ENCODE assay signal across 34 mouse cellular contexts in genomic region chr7:127725924-127726323, GRCm38 (mm10). TPM values are rescaled to one million over a fixed set of nuclear protein-coding genes. Genes with fewer than 3 reads are reported as not detected.
DNase-seq lines count a peak whose midpoint lies in the region; ATAC-seq and TF ChIP-seq lines count a peak whose summit lies in the region.
"Had no signal": no experiment of that assay in that cellular context is flagged by ENCODE, and none has a peak within 500 bp of the region (broad histone marks: within the 10 kb centered on the region; RNA-seq: fewer than 3 reads in every experiment).

No protein-coding gene starts in this region.

- no peaks in the 10 kb centered on the region for H3K27me3 ChIP-seq in lung, postnatal 0 days (replicated peaks; ENCODE audit: insufficient read depth, low read length)
- H3K27me3 ChIP-seq in embryonic facial prominence, embryonic 13.5 days = no peaks in the 10 kb centered on the region
- no peaks in the 10 kb centered on the region for H3K27me3 ChIP-seq in stomach, postnatal 0 days (ENCODE audit: control insufficient read depth, insufficient read depth, low read length)
- H3K27me3 ChIP-seq in hindbrain, postnatal 0 days (ENCODE audit: insufficient read depth, low read length) = no peaks in the 10 kb centered on the region
- 0 out of 2 replicates have a peak, but pooled peaks cover 10% of the 10 kb centered on the region for H3K27me3 ChIP-seq in liver, embryonic 12.5 days (replicated peaks)
- H3K27me3 ChIP-seq: forebrain, embryonic 13.5 days; hindbrain, embryonic 15.5 days had no signal

- TF ChIP-seq EP300 in lung, postnatal 0 days (IDR thresholded peaks at IDR 0.05) = no peak
- no peak for TF ChIP-seq EP300 in stomach, postnatal 0 days (optimal IDR thresholded peaks at IDR 0.05)

- no peak overlapping the region for H3K4me2 ChIP-seq in lung, postnatal 0 days (replicated peaks; ENCODE audit: low read depth, low read length)
- H3K4me2 ChIP-seq in embryonic facial prominence, embryonic 13.5 days = no peak overlapping the region
- H3K4me2 ChIP-seq in stomach, postnatal 0 days (replicated peaks; ENCODE audit: low read depth) = no peak overlapping the region
- H3K4me2 ChIP-seq in hindbrain, postnatal 0 days (ENCODE audit: low read depth, low read length) = no peak overlapping the region
- no peak overlapping the region for H3K4me2 ChIP-seq in liver, embryonic 12.5 days
- H3K4me2 ChIP-seq: forebrain, embryonic 13.5 days; heart, embryonic 11.5 days; hindbrain, embryonic 12.5 days; hindbrain, embryonic 15.5 days had no signal

- H3K4me3 ChIP-seq in gastrocnemius, adult 2 months = no peak overlapping the region
- no peak overlapping the region for H3K4me3 ChIP-seq in lung, postnatal 0 days (ENCODE audit: low read depth, low read length)
- H3K4me3 ChIP-seq in embryonic facial prominence, embryonic 13.5 days = no peak overlapping the region
- no peak overlapping the region for H3K4me3 ChIP-seq in stomach, postnatal 0 days (ENCODE audit: low read depth, low read length)
- H3K4me3 ChIP-seq in hindbrain, postnatal 0 days (ENCODE audit: low read length) = no peak overlapping the region
- no peak overlapping the region for H3K4me3 ChIP-seq in liver, embryonic 12.5 days
- H3K4me3 ChIP-seq: forebrain, embryonic 13.5 days; heart, adult 2 months; hindbrain, embryonic 12.5 days; hindbrain, embryonic 15.5 days had no signal

- intact Hi-C loops in gastrocnemius, adult 2 months (cut with DNase I) = no loop called here
- intact Hi-C loops in gastrocnemius, postnatal 14 days (cut with DNase I; ENCODE audit: low total_unique reads) = no loop called here

- H3K9me3 ChIP-seq in lung, postnatal 0 days (ENCODE audit: low read length) = no peaks in the 10 kb centered on the region
- H3K9me3 ChIP-seq in embryonic facial prominence, embryonic 13.5 days = no peaks in the 10 kb centered on the region
- H3K9me3 ChIP-seq in stomach, postnatal 0 days (ENCODE audit: control insufficient read depth, low read length) = no peaks in the 10 kb centered on the region
- H3K9me3 ChIP-seq in hindbrain, postnatal 0 days (ENCODE audit: low read length) = no peaks in the 10 kb centered on the region
- H3K9me3 ChIP-seq in liver, embryonic 12.5 days (replicated peaks) = no peaks in the 10 kb centered on the region
- H3K9me3 ChIP-seq: forebrain, embryonic 13.5 days; hindbrain, embryonic 12.5 days; hindbrain, embryonic 15.5 days had no signal

- no peak overlapping the region for H3K27ac ChIP-seq in gastrocnemius, adult 2 months
- H3K27ac ChIP-seq in lung, postnatal 0 days (ENCODE audit: low read length) = no peak overlapping the region
- no peak overlapping the region for H3K27ac ChIP-seq in embryonic facial prominence, embryonic 13.5 days
- no peak overlapping the region for H3K27ac ChIP-seq in stomach, postnatal 0 days (replicated peaks)
- no peak overlapping the region for H3K27ac ChIP-seq in hindbrain, postnatal 0 days
- no peak overlapping the region for H3K27ac ChIP-seq in liver, embryonic 12.5 days
- H3K27ac ChIP-seq: forebrain, embryonic 13.5 days; heart, adult 2 months; hindbrain, embryonic 12.5 days; hindbrain, embryonic 15.5 days had no signal

- 44% methylated on average over 6 of the region's 6 CpGs for WGBS in lung, postnatal 0 days
- 47% methylated on average over 6 of the region's 6 CpGs for WGBS in embryonic facial prominence, embryonic 13.5 days
- 61% methylated on average over 5 of the region's 6 CpGs for WGBS in stomach, postnatal 0 days
- WGBS in hindbrain, postnatal 0 days = 61% methylated on average over 6 of the region's 6 CpGs
- WGBS in liver, embryonic 12.5 days (ENCODE audit: insufficient replicate concordance) = 60% methylated on average over 6 of the region's 6 CpGs

- no peaks in the 10 kb centered on the region for H3K4me1 ChIP-seq in lung, postnatal 0 days (ENCODE audit: insufficient read depth, low read depth, low read length)
- H3K4me1 ChIP-seq in embryonic facial prominence, embryonic 13.5 days = no peaks in the 10 kb centered on the region
- no peaks in the 10 kb centered on the region for H3K4me1 ChIP-seq in stomach, postnatal 0 days (replicated peaks; ENCODE audit: control insufficient read depth, insufficient read depth)
- H3K4me1 ChIP-seq in hindbrain, postnatal 0 days (ENCODE audit: insufficient read depth, low read length) = no peaks in the 10 kb centered on the region
- no peaks in the 10 kb centered on the region for H3K4me1 ChIP-seq in liver, embryonic 12.5 days
- H3K4me1 ChIP-seq: forebrain, embryonic 13.5 days; hindbrain, embryonic 12.5 days; hindbrain, embryonic 15.5 days had no signal

- peak; percentile 70 for ATAC-seq in lung, postnatal 0 days
- no peak; the same call in 1 of the 2 replicates for ATAC-seq in embryonic facial prominence, embryonic 13.5 days (ENCODE audit: insufficient number of reproducible peaks, insufficient read depth, low FRiP score, low TSS enrichment, low read depth)
- peak; percentile 11; the same call in 1 of the 2 replicates for ATAC-seq in stomach, postnatal 0 days (ENCODE audit: low FRiP score, low TSS enrichment)
- no peak for ATAC-seq in hindbrain, postnatal 0 days
- no peak for ATAC-seq in liver, embryonic 12.5 days
- ATAC-seq: forebrain, embryonic 13.5 days; forebrain, embryonic 16.5 days; intestine, postnatal 0 days had no signal

- H3K36me3 ChIP-seq in lung, postnatal 0 days (ENCODE audit: insufficient read depth, low read length) = no peaks in the 10 kb centered on the region
- no peaks in the 10 kb centered on the region for H3K36me3 ChIP-seq in embryonic facial prominence, embryonic 13.5 days
- H3K36me3 ChIP-seq in stomach, postnatal 0 days (ENCODE audit: control insufficient read depth, insufficient read depth, low read length) = no peaks in the 10 kb centered on the region
- H3K36me3 ChIP-seq in hindbrain, postnatal 0 days (ENCODE audit: insufficient read depth, low read length) = no peaks in the 10 kb centered on the region
- no peaks in the 10 kb centered on the region for H3K36me3 ChIP-seq in liver, embryonic 12.5 days
- H3K36me3 ChIP-seq: hindbrain, embryonic 12.5 days; hindbrain, embryonic 15.5 days had no signal

- TF ChIP-seq CTCF in gastrocnemius, adult 2 months (IDR thresholded peaks at IDR 0.05) = no peak
- no peak for TF ChIP-seq CTCF in lung, postnatal 0 days (IDR thresholded peaks at IDR 0.05)
- no peak for TF ChIP-seq CTCF in stomach, postnatal 0 days (IDR thresholded peaks at IDR 0.05; ENCODE audit: low read depth)
- TF ChIP-seq CTCF in hindbrain, postnatal 0 days (IDR thresholded peaks at IDR 0.05; ENCODE audit: low read depth) = no peak

- H3K9ac ChIP-seq in lung, postnatal 0 days (replicated peaks; ENCODE audit: low read depth) = no peak overlapping the region
- H3K9ac ChIP-seq in embryonic facial prominence, embryonic 13.5 days = 0 out of 2 replicates have a peak overlapping the region, but pooled peaks have one; percentile 46
- no peak overlapping the region for H3K9ac ChIP-seq in stomach, postnatal 0 days (ENCODE audit: low read length)
- no peak overlapping the region for H3K9ac ChIP-seq in hindbrain, postnatal 0 days (replicated peaks; ENCODE audit: low read length)
- H3K9ac ChIP-seq in liver, embryonic 12.5 days = no peak overlapping the region
- H3K9ac ChIP-seq: forebrain, embryonic 13.5 days; hindbrain, embryonic 12.5 days; hindbrain, embryonic 15.5 days had no signal

- peak; percentile 5 for DNase-seq in gastrocnemius, adult 2 months
- no peak for DNase-seq in gastrocnemius, postnatal 14 days
- DNase-seq in lung, postnatal 0 days (ENCODE audit: low spot score) = no peak
- no peak for DNase-seq in lung, postnatal 10 days
- no peak for DNase-seq in stomach, postnatal 0 days (ENCODE audit: low spot score)
- DNase-seq in hindbrain, postnatal 0 days (ENCODE audit: low spot score) = no peak
- DNase-seq: adrenal gland, adult 8-10 months; adrenal gland, postnatal 25 days; B cell, adult 2 months; cerebellum, adult 11-12 months; cerebellum, adult 8-10 months; cerebellum, postnatal 10 days; cerebellum, postnatal 36 days; embryo, embryonic 11 days; gastrocnemius, postnatal 25 days; heart, adult 2 months; kidney, adult 2 months had no signal

RNA-seq across cellular contexts. Expression of gene Ctf2, which starts 6.0 kb away (rescaled TPM):
- not detected for total RNA-seq in gastrocnemius, adult 2 months (2021)
- not detected for total RNA-seq in gastrocnemius, postnatal 14 days (2021)
- polyA plus RNA-seq in lung, postnatal 0 days (2015; fragmentation: Nextera tagmentation; extraction: Ambion mirVana) = 0.07 and 0.08 TPM in 2 replicates
- 0.60 and 0.69 TPM in 2 replicates for polyA plus RNA-seq in embryonic facial prominence, embryonic 13.5 days (2015; fragmentation: Nextera tagmentation; extraction: Ambion mirVana)
- polyA plus RNA-seq in stomach, postnatal 0 days (2015; fragmentation: Nextera tagmentation; extraction: Ambion mirVana) = 0.08 and 0.13 TPM in 2 replicates
- total RNA-seq in hindbrain, postnatal 0 days (2014; rRNA removed) = not detected in 2 replicates
- 0.13 TPM in 1 of 2 replicates, not detected in the other for polyA plus RNA-seq in hindbrain, postnatal 0 days (2015; fragmentation: Nextera tagmentation; extraction: Ambion mirVana)
- polyA plus RNA-seq in liver, embryonic 12.5 days (2016; fragmentation: Nextera tagmentation; extraction: Ambion mirVana) = 0.13 and 0.26 TPM in 2 replicates
- total RNA-seq: adrenal gland, adult 8-10 months; adrenal gland, postnatal 25 days; CH12.LX; gastrocnemius, adult 18-20 months; gastrocnemius, postnatal 25 days; heart, adult 2 months; heart, postnatal 25 days; hematopoietic stem cell, adult 5-6 weeks had no signal
- polyA plus RNA-seq: brain, embryonic 14.5 days; cortical plate, adult 2 months; gonadal fat pad, adult 2 months; heart, adult 2 months; heart, embryonic 11.5 days; heart, embryonic 14.5 days; heart, postnatal 0 days; hindbrain, embryonic 12.5 days; intestine, postnatal 0 days; kidney, adult 2 months had no signal

RNA-seq across cellular contexts. Expression of gene Ctf1, which starts 13.4 kb away (rescaled TPM):
- 10 to 100 TPM; 16.8 to 18.1 TPM for total RNA-seq in gastrocnemius, adult 2 months (2021)
- 10 to 100 TPM; 12.1 to 14.6 TPM for total RNA-seq in gastrocnemius, postnatal 14 days (2021)
- polyA plus RNA-seq in lung, postnatal 0 days (2015; fragmentation: Nextera tagmentation; extraction: Ambion mirVana) = 9.9 and 10.4 TPM in 2 replicates
- polyA plus RNA-seq in embryonic facial prominence, embryonic 13.5 days (2015; fragmentation: Nextera tagmentation; extraction: Ambion mirVana) = 29.8 and 32.6 TPM in 2 replicates
- polyA plus RNA-seq in stomach, postnatal 0 days (2015; fragmentation: Nextera tagmentation; extraction: Ambion mirVana) = 13.4 and 14.5 TPM in 2 replicates
- 9.0 and 10.7 TPM in 2 replicates for total RNA-seq in hindbrain, postnatal 0 days (2014; rRNA removed)
- polyA plus RNA-seq in hindbrain, postnatal 0 days (2015; fragmentation: Nextera tagmentation; extraction: Ambion mirVana) = 3.8 and 4.0 TPM in 2 replicates
- 3.6 and 4.6 TPM in 2 replicates for polyA plus RNA-seq in liver, embryonic 12.5 days (2016; fragmentation: Nextera tagmentation; extraction: Ambion mirVana)
- total RNA-seq: CH12.LX had no signal

RNA-seq across cellular contexts. Expression of gene Bcl7c, which starts 17.2 kb away (rescaled TPM):
- 10 to 100 TPM; 26.7 to 32.9 TPM for total RNA-seq in gastrocnemius, adult 2 months (2021)
- 10 to 100 TPM; 44.8 to 65.7 TPM for total RNA-seq in gastrocnemius, postnatal 14 days (2021)
- polyA plus RNA-seq in lung, postnatal 0 days (2015; fragmentation: Nextera tagmentation; extraction: Ambion mirVana) = 34.1 TPM in 2 replicates
- polyA plus RNA-seq in embryonic facial prominence, embryonic 13.5 days (2015; fragmentation: Nextera tagmentation; extraction: Ambion mirVana) = 78.0 and 96.8 TPM in 2 replicates
- polyA plus RNA-seq in stomach, postnatal 0 days (2015; fragmentation: Nextera tagmentation; extraction: Ambion mirVana) = 42.2 and 46.8 TPM in 2 replicates
- 86.8 and 105 TPM in 2 replicates for total RNA-seq in hindbrain, postnatal 0 days (2014; rRNA removed)
- 48.8 and 50.9 TPM in 2 replicates for polyA plus RNA-seq in hindbrain, postnatal 0 days (2015; fragmentation: Nextera tagmentation; extraction: Ambion mirVana)
- 40.6 and 43.6 TPM in 2 replicates for polyA plus RNA-seq in liver, embryonic 12.5 days (2016; fragmentation: Nextera tagmentation; extraction: Ambion mirVana)

RNA-seq across cellular contexts. Expression of gene Fbxl19, which starts 18.4 kb away (rescaled TPM):
- total RNA-seq in gastrocnemius, adult 2 months (2021) = 1 to 10 TPM; 1.2 to 2.0 TPM
- 1 to 10 TPM; 2.4 to 3.1 TPM for total RNA-seq in gastrocnemius, postnatal 14 days (2021)
- 1.6 TPM in 2 replicates for polyA plus RNA-seq in lung, postnatal 0 days (2015; fragmentation: Nextera tagmentation; extraction: Ambion mirVana)
- polyA plus RNA-seq in embryonic facial prominence, embryonic 13.5 days (2015; fragmentation: Nextera tagmentation; extraction: Ambion mirVana) = 7.5 and 8.7 TPM in 2 replicates
- polyA plus RNA-seq in stomach, postnatal 0 days (2015; fragmentation: Nextera tagmentation; extraction: Ambion mirVana) = 1.1 and 1.9 TPM in 2 replicates
- total RNA-seq in hindbrain, postnatal 0 days (2014; rRNA removed) = 191 and 192 TPM in 2 replicates
- polyA plus RNA-seq in hindbrain, postnatal 0 days (2015; fragmentation: Nextera tagmentation; extraction: Ambion mirVana) = 6.8 and 7.0 TPM in 2 replicates
- 3.7 TPM in 2 replicates for polyA plus RNA-seq in liver, embryonic 12.5 days (2016; fragmentation: Nextera tagmentation; extraction: Ambion mirVana)

RNA-seq across cellular contexts. Expression of gene Orai3, which starts 43.7 kb away (rescaled TPM):
- total RNA-seq in gastrocnemius, adult 2 months (2021) = 10 to 100 TPM; 10.1 to 11.7 TPM
- 1 to 10 TPM; 8.1 to 9.2 TPM for total RNA-seq in gastrocnemius, postnatal 14 days (2021)
- 38.5 and 42.8 TPM in 2 replicates for polyA plus RNA-seq in lung, postnatal 0 days (2015; fragmentation: Nextera tagmentation; extraction: Ambion mirVana)
- polyA plus RNA-seq in embryonic facial prominence, embryonic 13.5 days (2015; fragmentation: Nextera tagmentation; extraction: Ambion mirVana) = 16.4 and 19.0 TPM in 2 replicates
- 18.6 and 20.0 TPM in 2 replicates for polyA plus RNA-seq in stomach, postnatal 0 days (2015; fragmentation: Nextera tagmentation; extraction: Ambion mirVana)
- 20.0 and 35.8 TPM in 2 replicates for total RNA-seq in hindbrain, postnatal 0 days (2014; rRNA removed)
- polyA plus RNA-seq in hindbrain, postnatal 0 days (2015; fragmentation: Nextera tagmentation; extraction: Ambion mirVana) = 10.8 and 11.3 TPM in 2 replicates
- 14.8 and 15.0 TPM in 2 replicates for polyA plus RNA-seq in liver, embryonic 12.5 days (2016; fragmentation: Nextera tagmentation; extraction: Ambion mirVana)

Comparison
In these comparisons a context has a peak if more than half of its experiments do, and no peak if none do; other contexts are left out.
1. ATAC-seq: peak in lung, postnatal 0 days (single experiment) and stomach, postnatal 0 days (single experiment); none in embryonic facial prominence, embryonic 13.5 days (single experiment), hindbrain, postnatal 0 days (single experiment) and liver, embryonic 12.5 days (single experiment).